Mouse (Mus musculus) G1E-ER4 (cell line): ENCODE results near the gene Hoxd4. TPM values are rescaled to one million over a fixed set of nuclear protein-coding genes. Genes with fewer than 3 reads are reported as not detected.

Source experiments
- GATA1 ChIP-seq: IDR thresholded peaks from one replicate; pipeline ENCODE4 v1.8.0; 2012; ENCODE audit warnings: low read length, inconsistent platforms
- polyA plus RNA-seq: library from polyadenylated mRNA; stranded (reverse); fragments of >175 nt; gene quantifications from 2 replicates; pipeline ENCODE4 v1.2.3, GENCODE M21; 2012

The Hoxd4 gene
- polyA plus RNA-seq, 1 experiment: not detected

- TF ChIP-seq GATA1: no peak
Measured at GRCm38 (mm10) chr2:74696442-74697335, 15.0 kb upstream of the Hoxd4 start.

DNA sequence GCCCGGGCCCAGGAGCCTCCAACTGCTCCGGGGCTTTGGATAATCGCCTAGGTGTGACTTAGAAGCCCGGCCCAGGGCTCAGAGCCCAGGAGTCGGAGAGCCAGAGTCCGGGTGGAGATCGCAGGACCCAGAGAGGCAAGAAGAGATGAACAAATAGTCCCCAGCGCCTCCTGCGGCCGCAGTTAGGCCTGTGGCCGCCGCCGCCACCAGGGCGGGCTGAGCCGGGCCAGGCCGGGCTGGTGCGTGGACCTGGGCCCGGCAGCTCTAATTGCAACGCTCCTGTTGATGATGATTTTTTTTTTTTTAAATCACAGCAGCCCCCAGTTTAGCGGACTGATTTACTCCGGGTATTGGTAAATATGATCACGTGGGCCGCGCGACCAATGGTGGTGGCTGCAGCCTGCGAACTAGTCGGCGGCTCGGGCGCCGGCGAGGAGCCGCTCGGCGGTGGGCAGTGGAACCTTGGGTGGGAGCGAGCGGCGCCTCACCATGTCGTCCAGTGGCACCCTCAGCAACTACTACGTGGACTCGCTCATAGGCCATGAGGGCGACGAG is 14.1 kb upstream of the Hoxd4 start, which contains the start of gene Hoxd9:
Hoxd9 (plus strand) TSS at position 161 of the 555 bp plus-strand sequence.
- TF ChIP-seq GATA1: no peak

DNA sequence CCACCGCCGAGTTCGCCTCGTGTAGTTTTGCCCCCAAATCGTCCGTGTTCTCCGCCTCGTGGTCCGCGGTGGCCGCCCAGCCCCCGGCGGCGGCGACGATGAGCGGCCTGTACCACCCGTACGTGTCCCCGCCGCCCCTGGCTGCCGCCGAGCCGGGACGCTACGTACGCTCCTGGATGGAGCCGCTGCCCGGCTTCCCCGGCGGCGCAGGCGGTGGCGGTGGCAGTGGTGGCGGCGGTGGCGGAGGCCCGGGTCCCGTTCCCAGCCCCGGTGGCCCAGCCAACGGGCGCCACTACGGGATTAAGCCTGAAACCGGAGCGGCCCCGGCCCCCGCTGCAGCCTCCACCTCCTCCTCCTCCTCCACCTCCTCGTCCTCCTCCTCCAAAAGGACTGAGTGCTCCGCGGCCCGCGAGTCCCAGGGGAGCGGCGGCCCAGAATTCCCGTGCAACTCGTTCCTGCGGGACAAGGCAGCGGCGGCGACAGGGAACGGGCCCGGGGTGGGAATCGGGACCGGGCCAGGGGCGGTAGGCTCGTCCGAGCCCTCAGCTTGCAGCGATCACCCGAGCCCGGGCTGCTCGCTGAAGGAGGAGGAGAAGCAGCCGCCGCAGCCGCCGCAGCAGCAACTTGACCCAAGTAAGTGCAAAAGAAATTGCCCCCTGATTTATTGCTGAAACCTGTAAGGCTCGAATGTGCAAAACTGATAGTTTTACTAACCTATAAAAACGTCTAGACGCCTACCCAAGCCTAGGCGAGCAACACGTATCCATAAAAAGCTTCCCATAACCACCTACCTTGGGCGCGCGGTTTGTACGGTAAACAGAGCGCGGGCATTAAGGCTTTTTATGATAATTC is 13.3 kb upstream of the Hoxd4 start:
- TF ChIP-seq GATA1: no peak

DNA sequence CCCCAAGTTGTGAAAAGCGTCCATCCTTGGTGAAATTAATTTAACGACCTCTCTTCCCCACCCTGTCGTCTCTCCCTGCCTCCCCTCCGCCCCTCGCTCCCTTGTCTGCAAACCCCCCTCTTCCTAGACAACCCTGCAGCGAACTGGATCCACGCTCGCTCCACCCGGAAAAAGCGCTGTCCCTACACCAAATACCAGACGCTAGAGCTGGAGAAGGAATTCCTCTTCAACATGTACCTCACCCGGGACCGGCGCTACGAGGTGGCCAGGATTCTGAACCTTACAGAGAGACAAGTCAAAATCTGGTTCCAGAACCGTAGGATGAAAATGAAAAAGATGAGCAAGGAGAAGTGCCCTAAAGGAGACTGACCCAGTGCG is 12.7 kb upstream of the Hoxd4 start:
- TF ChIP-seq GATA1: no peak

GRCm38 (mm10) chr2:74699664-74700545 is 11.8 kb upstream of the Hoxd4 start:
- TF ChIP-seq GATA1: no peak

- no peak for TF ChIP-seq GATA1
Measured at GRCm38 (mm10) chr2:74700546-74701112, 11.1 kb upstream of the Hoxd4 start.

GRCm38 (mm10) chr2:74701949-74702819 is 9.5 kb upstream of the Hoxd4 start:
- TF ChIP-seq GATA1: no peak

GRCm38 (mm10) chr2:74702820-74703219 is 8.9 kb upstream of the Hoxd4 start:
- no peak for TF ChIP-seq GATA1

- TF ChIP-seq GATA1: no peak
Measured at GRCm38 (mm10) chr2:74703317-74703716, 8.4 kb upstream of the Hoxd4 start.

- TF ChIP-seq GATA1: no peak
Measured at GRCm38 (mm10) chr2:74703720-74704392, 7.9 kb upstream of the Hoxd4 start.

- TF ChIP-seq GATA1: no peak
Measured at GRCm38 (mm10) chr2:74704393-74704998, 7.2 kb upstream of the Hoxd4 start, which contains the start of gene Hoxd8. Gene Hoxd8 (plus strand): TSS chr2:74704615.

GRCm38 (mm10) chr2:74704999-74705466 is 6.7 kb upstream of the Hoxd4 start:
- TF ChIP-seq GATA1: no peak
